Mouse (Mus musculus): Measurements from ENCODE around the gene Agtpbp1. TPM values are rescaled to one million over a fixed set of nuclear protein-coding genes. Genes with fewer than 3 reads are reported as not detected.

Agtpbp1 gene
- total RNA-seq, 1 experiment from 2014 or later: 56.3 TPM

- no peak for ATAC-seq (replicated peaks; ENCODE audit: low read depth, poor library complexity, severe bottlenecking)
These were observed 48.4 kb downstream of the Agtpbp1 start for GRCm38 (mm10) chr13:59536631-59537030.

- ATAC-seq (replicated peaks; ENCODE audit: low read depth, poor library complexity, severe bottlenecking): no peak
These were observed 49.3 kb downstream of the Agtpbp1 start for GRCm38 (mm10) chr13:59535746-59536145.

DNA sequence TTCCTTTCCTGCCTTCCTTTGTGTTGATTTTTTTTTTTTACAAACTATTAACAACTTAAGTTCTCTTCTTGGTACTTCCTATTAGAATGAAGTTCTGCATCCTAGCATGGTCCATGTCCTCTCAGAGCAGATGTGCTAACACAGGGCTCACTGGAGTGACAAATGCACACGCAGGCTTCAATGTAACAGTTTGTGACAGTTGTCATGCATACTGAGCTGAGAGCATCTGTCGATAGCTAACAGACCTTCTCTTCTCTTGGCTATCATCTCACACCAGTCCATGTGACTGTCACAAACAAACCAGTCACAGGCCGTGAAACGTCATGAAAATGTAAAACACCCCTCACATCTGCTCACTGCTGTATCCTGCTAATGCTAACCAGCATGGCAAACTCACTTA, 50.7 kb downstream of the Agtpbp1 start:
- no peak for ATAC-seq (replicated peaks; ENCODE audit: low read depth, poor library complexity, severe bottlenecking)

DNA sequence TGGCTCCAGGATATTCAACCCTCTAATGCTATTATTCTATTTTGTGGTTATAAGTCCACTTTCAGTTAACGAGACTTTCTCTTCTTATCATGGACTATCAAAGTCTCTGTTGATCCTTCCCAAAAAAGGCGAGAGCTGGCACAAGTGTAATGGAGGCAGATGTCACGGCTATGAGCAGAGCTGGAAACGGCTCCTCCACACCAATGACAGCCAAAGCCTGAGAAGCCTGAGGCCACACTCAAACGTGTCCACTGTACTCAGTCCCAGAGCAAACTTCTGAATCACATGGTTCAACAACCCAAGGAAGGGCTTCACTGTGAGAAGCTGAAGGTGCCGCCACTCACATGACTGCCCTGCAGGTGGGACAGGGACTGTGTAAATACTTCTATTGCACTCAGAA, 51.7 kb downstream of the Agtpbp1 start:
- no peak for ATAC-seq (replicated peaks; ENCODE audit: low read depth, poor library complexity, severe bottlenecking)

- peak; percentile 65; the same call in 1 of the 2 replicates for ATAC-seq (replicated peaks; ENCODE audit: low read depth, poor library complexity, severe bottlenecking)
These were observed 53.8 kb downstream of the Agtpbp1 start for GRCm38 (mm10) chr13:59531203-59531602.

DNA sequence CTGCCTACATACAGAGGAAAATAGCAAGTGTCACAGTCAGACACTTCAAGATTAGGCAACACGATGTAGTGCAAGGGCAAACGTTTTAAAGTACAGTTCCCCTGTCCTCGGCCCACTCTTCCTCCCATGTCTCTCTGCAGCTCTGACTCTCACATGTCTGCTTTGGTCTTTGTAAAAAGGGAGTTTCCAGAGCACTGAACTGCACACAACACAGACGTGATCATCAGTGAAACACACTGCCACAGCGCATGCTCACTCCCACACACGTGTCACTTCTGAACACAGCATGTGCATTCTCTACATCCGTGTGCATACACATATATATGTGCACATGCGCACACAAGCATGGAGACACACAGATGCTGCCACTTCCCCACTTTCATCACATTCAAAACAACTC, 54.5 kb downstream of the Agtpbp1 start:
- no peak for ATAC-seq (replicated peaks; ENCODE audit: low read depth, poor library complexity, severe bottlenecking)

DNA sequence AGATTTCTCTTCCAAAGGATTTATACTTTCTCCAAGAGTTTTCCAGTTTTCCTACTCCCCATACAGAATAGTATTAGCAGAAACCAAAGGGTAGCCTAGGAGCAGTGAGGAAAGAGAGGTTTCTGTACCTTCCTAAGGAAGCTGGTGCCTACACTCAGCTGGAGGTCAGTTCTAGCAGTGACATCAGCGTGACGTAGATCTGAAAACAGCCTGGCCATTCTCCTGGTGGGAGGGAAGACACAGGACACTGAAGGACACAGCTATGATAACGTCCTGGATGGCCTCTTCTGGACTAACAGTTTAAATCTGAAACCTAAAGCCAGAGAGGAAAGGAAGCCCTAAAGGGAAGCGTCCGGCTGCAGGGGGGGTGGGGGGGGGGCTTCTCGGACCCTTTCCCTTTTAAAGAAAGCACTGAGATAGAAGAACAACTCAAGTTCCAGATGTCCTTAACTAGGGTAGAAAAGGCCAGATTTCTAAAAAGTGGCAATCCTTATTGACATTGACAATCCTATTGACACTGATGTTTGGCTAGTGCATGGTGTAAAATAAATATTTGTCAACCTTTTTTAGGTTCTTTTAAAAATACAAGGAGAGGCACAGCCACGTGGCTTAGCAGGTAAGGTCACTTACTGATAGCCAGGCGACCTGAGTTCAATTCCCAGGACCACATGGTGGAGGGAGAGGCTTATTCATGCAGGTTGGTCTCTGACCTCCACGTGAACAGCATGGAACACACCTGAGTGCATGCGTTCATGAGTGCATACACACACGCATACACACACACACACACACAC, 63.6 kb downstream of the Agtpbp1 start:
- ATAC-seq (replicated peaks; ENCODE audit: low read depth, poor library complexity, severe bottlenecking): no peak

DNA sequence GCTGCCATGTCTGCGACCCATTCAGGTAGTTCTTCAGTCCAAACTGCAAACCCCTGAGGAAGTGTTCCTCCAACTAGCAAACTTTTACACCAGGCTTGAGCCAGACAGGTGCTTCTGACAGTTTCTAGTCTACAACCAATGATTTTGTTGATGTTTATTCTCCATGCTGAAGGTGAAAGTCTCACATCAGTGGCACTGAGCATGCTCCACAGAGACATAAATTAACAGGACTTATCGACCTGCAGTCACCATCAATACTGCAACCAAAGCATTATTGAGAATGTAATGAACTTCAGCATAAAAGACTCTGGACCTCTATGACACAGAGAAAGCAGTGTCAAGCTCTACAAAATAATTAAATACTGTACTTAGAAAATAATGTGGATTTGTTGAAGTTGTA, 64.2 kb downstream of the Agtpbp1 start:
- ATAC-seq (replicated peaks; ENCODE audit: low read depth, poor library complexity, severe bottlenecking): no peak

GRCm38 (mm10) chr13:59519479-59519878, 65.5 kb downstream of the Agtpbp1 start:
- no peak for ATAC-seq (replicated peaks; ENCODE audit: low read depth, poor library complexity, severe bottlenecking)

DNA sequence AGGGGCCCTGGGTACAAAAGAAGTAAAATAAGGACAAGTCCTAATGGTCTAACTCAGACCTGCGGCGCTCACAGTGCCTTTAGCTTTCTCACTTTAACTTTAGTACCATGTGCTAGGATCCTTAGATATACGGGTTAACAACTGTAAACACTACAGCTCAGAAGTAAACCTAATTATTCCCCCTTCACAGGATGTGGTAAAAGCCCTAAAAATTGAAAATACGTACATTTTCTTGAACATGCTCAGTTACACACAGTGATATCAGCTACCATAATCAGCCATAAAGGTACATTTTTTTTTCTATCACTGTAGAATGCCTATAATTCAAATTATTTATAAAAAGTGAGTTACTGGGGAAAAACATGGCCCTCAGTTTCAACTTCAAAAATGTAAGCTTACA, 67.0 kb downstream of the Agtpbp1 start:
- no peak for ATAC-seq (replicated peaks; ENCODE audit: low read depth, poor library complexity, severe bottlenecking)

DNA sequence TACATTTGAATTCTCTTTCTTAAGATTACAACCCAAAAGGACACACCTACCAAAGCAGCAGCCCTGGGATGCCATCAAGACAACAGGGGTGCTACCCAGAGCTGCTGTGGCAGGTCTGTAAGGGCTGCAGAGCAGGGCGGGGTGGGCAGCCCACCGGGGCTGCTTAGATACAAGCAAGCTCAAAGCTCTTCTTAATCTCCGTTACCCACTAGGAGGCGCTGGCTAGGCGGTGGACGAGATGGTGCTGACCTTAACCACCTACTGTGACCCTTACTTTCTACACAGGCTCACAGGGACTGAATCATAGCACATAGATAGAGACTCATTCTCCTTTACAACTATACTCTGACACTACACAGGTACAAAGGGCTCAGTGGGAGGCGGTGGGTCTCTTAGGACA, 70.0 kb downstream of the Agtpbp1 start:
- peak; percentile 92 for ATAC-seq (replicated peaks; ENCODE audit: low read depth, poor library complexity, severe bottlenecking)

- peak; percentile 71 for ATAC-seq (replicated peaks; ENCODE audit: low read depth, poor library complexity, severe bottlenecking)
These were observed 75.2 kb downstream of the Agtpbp1 start for GRCm38 (mm10) chr13:59509644-59510366.

GRCm38 (mm10) chr13:59508584-59508983, 76.4 kb downstream of the Agtpbp1 start:
- peak; percentile 61 for ATAC-seq (replicated peaks; ENCODE audit: low read depth, poor library complexity, severe bottlenecking)

DNA sequence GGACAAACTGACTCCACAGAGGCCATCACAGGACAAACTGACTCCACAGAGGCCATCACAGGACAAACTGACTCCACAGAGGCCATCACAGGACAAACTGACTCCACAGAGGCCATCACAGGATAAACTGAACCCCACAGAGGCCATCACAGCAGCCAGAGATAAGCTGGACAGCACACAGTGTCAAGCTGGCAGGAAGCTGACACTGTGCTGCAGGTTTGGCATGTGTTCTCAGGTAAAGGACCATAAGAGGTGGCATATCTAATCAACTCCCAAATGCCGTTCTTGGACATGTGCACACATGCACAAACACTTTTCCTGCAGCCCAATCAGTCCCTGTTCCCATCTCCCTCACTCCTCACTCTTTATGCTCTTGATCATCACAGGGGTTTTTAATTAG, 78.6 kb downstream of the Agtpbp1 start:
- ATAC-seq (replicated peaks; ENCODE audit: low read depth, poor library complexity, severe bottlenecking): no peak

DNA sequence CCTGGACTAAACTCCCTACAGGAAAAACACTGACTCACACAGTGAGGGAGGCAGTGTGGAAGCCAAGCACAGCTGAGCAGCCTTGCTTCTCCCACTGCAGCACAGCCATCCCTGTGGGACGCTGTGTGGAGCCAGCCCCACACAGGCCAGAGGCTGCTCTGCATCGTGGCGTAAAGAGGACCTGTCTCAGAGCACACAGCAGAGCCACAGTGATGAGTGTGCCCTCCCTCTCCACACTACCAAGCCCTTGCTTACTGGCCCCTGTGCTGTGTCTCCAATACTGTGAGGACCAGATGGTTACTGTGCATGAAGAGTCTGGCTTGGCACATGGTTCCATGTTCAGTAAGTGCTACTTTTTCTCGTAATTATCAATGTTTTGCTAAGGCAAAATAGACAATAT, 79.2 kb downstream of the Agtpbp1 start:
- no peak for ATAC-seq (replicated peaks; ENCODE audit: low read depth, poor library complexity, severe bottlenecking)

DNA sequence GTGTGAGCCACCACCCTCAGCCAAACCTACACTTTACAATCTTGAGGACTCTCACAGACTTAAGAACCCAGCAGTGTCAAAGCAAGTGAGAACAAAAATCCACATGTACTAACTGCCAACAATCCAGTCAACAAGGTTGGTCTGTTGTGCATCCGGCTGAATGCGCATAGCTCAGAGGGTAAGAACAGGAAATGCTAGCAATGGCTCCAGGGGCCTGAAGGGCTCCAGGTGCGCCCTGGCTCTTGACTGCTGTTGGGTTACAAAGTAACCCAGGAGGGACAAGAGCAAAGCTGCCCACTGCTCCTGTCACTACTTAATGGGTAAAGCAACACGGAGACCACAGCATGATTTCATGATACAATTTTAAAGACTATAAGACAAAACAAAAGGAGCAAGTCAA, 81.4 kb downstream of the Agtpbp1 start:
- ATAC-seq (replicated peaks; ENCODE audit: low read depth, poor library complexity, severe bottlenecking): no peak

GRCm38 (mm10) chr13:59499831-59500230, 85.2 kb downstream of the Agtpbp1 start:
- ATAC-seq (replicated peaks; ENCODE audit: low read depth, poor library complexity, severe bottlenecking): no peak

DNA sequence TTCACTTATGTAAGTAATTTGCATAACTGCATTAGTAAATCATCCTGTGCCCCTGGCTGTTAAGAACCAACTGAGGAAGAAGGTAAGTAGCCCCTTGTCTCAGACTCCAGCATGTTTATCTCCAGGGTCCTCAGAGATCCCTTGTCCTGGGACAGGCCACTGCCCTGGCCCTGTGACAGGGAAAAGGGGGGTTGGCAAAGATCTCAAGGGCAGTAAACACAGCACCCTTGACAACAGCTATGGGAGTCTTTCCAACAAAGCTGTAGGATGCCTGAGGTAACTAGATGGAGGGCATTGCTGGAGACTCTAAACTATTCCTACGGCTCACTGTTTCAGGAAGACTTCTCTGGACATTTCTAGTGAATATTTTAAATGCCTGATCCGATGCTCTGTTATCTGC, 85.7 kb downstream of the Agtpbp1 start:
- ATAC-seq (replicated peaks; ENCODE audit: low read depth, poor library complexity, severe bottlenecking): no peak

DNA sequence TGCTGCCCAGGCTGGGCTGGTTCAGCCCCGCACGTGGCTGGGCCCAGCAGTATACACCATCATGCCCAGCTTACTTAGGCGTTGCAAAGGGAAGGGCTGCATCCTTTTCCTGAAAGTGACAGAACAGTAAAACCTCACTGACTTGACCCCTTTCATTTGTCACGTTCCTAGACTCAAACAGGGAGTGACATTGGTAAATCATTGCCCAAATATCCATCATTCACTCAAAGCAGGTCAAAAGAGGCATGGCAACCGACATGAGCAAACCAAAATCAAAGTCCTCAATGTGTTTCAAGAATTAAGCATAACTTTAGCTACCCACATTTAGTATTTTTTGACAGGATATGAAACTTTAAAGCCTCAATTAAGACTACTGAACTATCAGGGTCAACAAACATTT, 86.8 kb downstream of the Agtpbp1 start:
- ATAC-seq (replicated peaks; ENCODE audit: low read depth, poor library complexity, severe bottlenecking): no peak

- no peak for ATAC-seq (replicated peaks; ENCODE audit: low read depth, poor library complexity, severe bottlenecking)
These were observed 89.2 kb downstream of the Agtpbp1 start for GRCm38 (mm10) chr13:59495839-59496238.

- 0 out of 2 replicates have a peak, but pooled peaks have one; percentile 29 for ATAC-seq (replicated peaks; ENCODE audit: low read depth, poor library complexity, severe bottlenecking)
These were observed 90.3 kb downstream of the Agtpbp1 start for GRCm38 (mm10) chr13:59494619-59495262.
